Mouse (Mus musculus) myocyte (in vitro differentiated cells): ENCODE results near the gene Cdc42ep5.
A peak's percentile ranks its signal among the peaks of the same experiment; 100 is the strongest.

ENCODE experiments used
- CEBPB ChIP-seq: IDR thresholded peaks from 2 replicates; pipeline ENCODE4 v1.6.1; 2011; ENCODE audit warnings: mild to moderate bottlenecking, moderate library complexity; ENCODE audit not compliant: poor library complexity, insufficient read depth, severe bottlenecking
- E2F4 ChIP-seq: IDR thresholded peaks from one replicate; pipeline ENCODE4 v1.6.1; 2011; ENCODE audit warnings: mild to moderate bottlenecking, control low read depth, moderate library complexity; ENCODE audit not compliant: insufficient read depth
- MAX ChIP-seq: IDR thresholded peaks from one replicate; pipeline ENCODE4 v1.6.1; 2011; ENCODE audit warnings: low read depth, mild to moderate bottlenecking, control low read depth
- MYOD1 ChIP-seq, 3 experiments: IDR thresholded peaks; one replicate each; pipeline ENCODE4 v1.6.1; 2011; ENCODE audit warnings: control low read depth in 2 of 3, low read depth in 2 of 3, mild to moderate bottlenecking in 2 of 3, moderate library complexity in 1 of 3; ENCODE audit not compliant: insufficient read length in 2 of 3, control insufficient read depth in 1 of 3
- MYOG ChIP-seq, 3 experiments: IDR thresholded peaks; one replicate each; pipeline ENCODE4 v1.6.1; 2011; ENCODE audit warnings: control low read depth in 2 of 3, low read depth in 2 of 3, mild to moderate bottlenecking in 2 of 3; ENCODE audit not compliant: insufficient read length in 2 of 3, control insufficient read depth in 1 of 3, insufficient read depth in 1 of 3
- POLR2A ChIP-seq: IDR thresholded peaks from one replicate; pipeline ENCODE4 v1.6.1; 2011; ENCODE audit warnings: low read depth, mild to moderate bottlenecking, control low read depth, moderate library complexity; ENCODE audit not compliant: insufficient read length
- POLR2AphosphoS2 ChIP-seq: IDR thresholded peaks from one replicate; pipeline ENCODE4 v1.6.1; 2011; ENCODE audit warnings: low read depth, control low read depth; ENCODE audit not compliant: insufficient read length
- REST ChIP-seq: IDR thresholded peaks from one replicate; pipeline ENCODE4 v1.6.1; 2011; ENCODE audit warnings: mild to moderate bottlenecking, control low read depth, moderate library complexity; ENCODE audit not compliant: insufficient read depth, insufficient read length
- TCF12 ChIP-seq: IDR thresholded peaks from one replicate; pipeline ENCODE4 v1.6.1; 2011; ENCODE audit warnings: mild to moderate bottlenecking, control low read depth; ENCODE audit not compliant: poor library complexity, insufficient read depth, severe bottlenecking
- USF1 ChIP-seq: IDR thresholded peaks from one replicate; pipeline ENCODE4 v1.6.1; 2011; ENCODE audit warnings: low read depth, mild to moderate bottlenecking, control low read depth, moderate library complexity

DNA sequence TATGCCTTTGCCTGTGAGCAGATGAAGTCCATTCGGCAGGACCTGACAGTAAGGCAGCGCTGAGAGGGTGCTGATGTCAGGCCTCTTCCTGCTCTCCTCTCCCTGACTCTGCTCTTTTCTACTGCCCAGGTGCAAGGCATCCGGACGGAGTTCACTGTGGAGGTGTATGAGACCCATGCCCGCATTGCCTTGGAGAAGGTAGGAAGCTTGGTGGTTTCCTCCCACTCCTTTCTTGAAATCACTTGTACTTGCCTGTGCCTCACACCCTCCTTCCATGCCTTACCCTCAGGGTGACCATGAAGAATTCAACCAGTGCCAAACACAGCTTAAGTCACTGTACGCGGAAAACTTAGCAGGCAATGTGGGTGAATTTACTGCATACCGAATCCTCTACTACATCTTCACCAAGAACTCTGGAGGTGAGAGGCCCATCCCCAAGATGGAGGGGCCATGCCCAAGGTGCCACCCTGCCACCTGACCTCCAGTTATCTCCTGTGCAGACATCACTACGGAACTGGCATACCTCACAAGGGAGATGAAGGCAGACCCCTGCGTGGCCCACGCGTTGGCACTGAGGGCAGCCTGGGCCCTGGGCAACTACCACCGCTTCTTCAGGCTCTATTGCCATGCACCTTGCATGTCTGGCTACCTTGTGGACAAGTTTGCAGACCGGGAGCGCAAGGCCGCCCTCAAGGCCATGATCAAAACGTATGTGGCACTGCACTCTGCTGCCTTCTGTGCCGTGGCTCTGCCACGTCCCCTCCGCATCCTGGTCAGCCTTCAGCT lies 19.7 kb downstream of the Cdc42ep5 start:
- no peak for TF ChIP-seq POLR2A
- TF ChIP-seq USF1, result no peak
- TF ChIP-seq MYOD1 (IDR thresholded peaks at IDR 0.05; ENCODE audit: control insufficient read depth in 1 of 3, insufficient read length in 2 of 3, low read depth in 2 of 3), result no peak
- TF ChIP-seq MAX, result no peak
- TF ChIP-seq MYOG (IDR thresholded peaks at IDR 0.05; ENCODE audit: control insufficient read depth in 1 of 3, insufficient read depth in 1 of 3, insufficient read length in 2 of 3, low read depth in 2 of 3), result no peak
- TF ChIP-seq CEBPB, result no peak
- no peak for TF ChIP-seq E2F4
- peak; percentile 81 for TF ChIP-seq POLR2AphosphoS2
- TF ChIP-seq TCF12, result no peak
- no peak for TF ChIP-seq REST
